Mouse (Mus musculus) c-Kit-negative CD71-positive TER-119-positive erythroid progenitor cells, embryonic 14.5 days (primary cell): ENCODE results near the gene Olfr770.
"Not testable (repeated sequence)": the region's sequence is repeated elsewhere in the genome, so short reads cannot be mapped to it uniquely, and the experiment has no call there.

Source experiments
- DNase-seq: peaks from one replicate; pipeline ENCODE4 v3.0.0-alpha.2; 2013; ENCODE audit warnings: low read depth, low spot score

Gene Olfr770

DNA sequence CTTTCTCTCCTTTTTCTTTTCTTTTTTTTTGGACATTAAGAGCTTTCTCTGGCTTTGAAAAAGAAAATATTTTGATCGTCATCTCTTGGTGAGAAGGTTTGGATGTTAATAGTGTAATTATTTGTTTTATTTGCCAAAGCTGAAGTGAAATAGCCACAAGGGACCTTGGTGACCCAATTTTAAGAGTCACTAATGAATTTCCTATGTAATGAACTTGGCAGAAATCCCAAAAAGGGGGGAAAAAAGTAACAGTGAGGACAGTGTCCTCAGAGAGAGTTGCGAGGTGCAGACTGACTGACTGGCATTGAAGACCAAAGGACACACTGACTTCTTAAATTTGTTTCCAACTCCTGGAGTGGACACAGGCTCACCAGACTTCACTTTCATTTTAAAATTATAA is at the start of gene Olfr770:
Gene Olfr770 (minus strand): TSS at position 101 of the 400 bp plus-strand sequence.
- no peak for DNase-seq

DNA sequence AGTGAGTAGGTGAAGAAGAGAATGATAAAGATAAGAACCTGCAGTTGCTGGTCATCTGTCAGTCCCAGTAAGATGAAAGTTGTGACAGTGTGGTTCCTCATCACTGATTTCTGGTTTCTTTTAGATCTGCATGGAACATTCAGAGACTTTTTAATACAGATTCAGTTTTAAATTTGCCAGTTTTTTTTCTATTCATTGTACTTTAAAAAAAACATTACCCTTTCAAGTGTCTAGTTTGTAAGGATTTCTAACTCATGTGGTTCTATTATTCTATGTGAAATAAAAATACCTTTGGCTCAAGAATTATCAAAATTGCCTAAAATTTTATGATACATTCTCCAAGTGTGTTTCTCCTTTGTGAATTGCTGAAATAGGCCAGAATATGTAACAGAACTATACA is 48.5 kb upstream of the Olfr770 start, which contains the start of gene Olfr773:
Gene Olfr773 (minus strand): TSS at position 101 of the 400 bp plus-strand sequence.
- DNase-seq: not testable (repeated sequence)

DNA sequence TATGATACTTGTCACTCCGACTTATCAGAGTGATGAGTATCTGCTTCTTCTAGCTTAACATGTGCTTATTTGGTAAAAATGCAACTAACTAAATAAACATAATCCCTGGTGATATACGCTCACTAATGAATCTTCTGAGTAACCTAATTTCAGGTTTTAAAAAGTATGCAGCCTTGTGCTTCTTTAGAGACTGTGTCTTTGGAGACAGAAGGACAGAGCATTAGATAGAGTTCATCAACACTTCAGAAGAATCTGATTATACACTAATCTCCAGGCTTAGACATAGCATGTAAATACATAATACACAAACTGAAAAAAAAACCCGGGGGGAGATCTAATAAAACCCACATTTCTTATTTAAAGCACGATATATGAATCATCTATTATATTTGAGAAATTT is 39.0 kb upstream of the Olfr770 start, which contains the start of gene Olfr772:
Gene Olfr772 (minus strand): TSS at position 101 of the 400 bp plus-strand sequence.
- not testable (repeated sequence) for DNase-seq

DNA sequence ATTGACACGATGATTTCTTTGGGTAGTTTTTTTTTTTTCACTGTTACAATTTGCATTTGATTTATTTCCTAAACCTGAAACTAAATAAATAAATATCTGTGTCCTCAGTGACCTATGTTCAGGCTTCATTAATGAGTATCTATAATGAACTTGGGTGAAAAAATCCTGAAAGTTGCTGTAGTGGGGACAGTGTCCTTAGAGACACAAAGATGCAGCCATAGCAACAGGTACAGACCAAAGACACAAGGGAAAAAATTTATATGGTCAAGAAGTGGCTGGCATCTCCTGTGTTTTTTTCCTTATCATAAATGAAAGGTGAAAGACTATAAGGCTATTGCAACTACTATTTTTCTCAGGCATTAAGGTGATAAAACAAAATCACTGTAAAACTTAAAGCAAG is 25.9 kb upstream of the Olfr770 start, which contains the start of gene Olfr771:
Gene Olfr771 (minus strand): TSS at position 101 of the 400 bp plus-strand sequence.
- DNase-seq: no peak

DNA sequence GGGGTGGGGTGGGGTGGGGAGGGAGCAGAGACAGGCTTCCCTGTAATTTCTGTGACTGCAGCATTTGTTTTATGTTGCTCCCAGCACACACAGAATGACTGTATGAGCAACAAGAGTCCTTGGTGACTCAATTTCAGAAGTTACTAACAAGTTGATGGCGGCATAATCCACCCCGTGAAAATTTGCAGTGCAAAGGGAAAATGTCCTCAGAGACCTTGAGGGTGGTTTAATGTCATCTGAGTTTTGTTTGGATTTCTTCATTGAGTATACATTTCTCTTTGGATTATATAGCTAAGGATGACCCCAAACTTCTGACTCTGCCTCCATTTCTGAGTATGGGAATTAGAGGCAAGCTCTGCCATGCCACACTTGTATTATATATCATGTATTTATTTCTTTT is 21.0 kb downstream of the Olfr770 start, which contains the start of gene Olfr769:
Gene Olfr769 (minus strand): TSS at position 101 of the 400 bp plus-strand sequence.
- DNase-seq: no peak

DNA sequence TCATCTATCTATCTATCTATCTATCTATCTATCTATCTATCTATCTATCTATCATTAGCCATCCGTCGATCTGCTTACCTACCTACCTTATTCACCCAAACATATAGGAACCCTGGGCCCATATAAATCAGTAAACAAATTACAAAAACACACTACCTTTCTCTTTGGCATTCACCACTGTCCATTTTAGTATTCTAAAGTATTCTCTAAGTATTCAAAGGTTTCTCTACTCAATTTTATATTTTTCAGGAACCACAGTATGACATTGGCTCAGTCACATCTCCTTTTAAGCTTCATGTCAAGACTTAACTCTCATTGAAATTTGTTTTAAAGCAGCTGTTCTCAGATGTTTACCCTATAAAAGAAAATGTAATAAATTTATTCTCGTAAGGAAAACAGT is 23.7 kb downstream of the Olfr770 start:
- no peak for DNase-seq

DNA sequence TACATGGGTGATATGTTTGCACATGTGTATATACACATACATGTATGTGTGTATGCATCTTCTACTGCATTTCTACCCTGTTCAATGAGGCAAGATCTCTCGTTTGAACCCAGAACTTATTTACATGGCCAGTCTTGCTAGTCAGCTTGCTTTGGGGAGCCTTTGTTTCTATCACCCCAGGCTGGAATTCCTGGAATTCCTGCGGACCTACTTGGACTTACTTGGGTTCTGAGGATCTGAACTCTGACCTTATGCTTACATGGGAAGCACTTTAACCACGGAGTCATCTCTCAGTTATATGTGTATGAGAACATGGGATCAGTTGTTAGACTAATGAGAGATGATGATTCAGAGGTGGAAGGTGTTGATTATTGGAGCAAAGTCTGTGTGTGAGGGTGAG is 37.6 kb downstream of the Olfr770 start:
- DNase-seq: no peak

DNA sequence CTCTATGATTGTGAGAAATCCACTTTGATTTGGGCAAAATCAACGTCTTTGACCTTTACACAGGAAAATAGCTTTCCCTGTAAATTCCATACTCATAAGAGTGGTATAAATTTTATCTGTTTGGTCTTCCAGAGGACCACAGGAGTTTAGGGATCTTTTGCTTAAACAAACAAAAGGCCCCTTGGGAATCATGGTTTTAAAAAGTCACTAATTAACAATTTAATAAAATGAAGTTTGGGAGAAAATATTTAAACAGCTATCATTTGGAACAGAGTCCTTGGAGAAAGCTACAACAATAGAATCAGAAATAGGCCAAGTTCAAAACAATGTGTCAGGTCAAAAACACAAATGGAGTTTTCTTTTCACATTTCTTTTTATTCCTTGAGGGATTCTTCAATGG is 39.5 kb downstream of the Olfr770 start, which contains the start of gene Olfr768:
Gene Olfr768 (minus strand): TSS at position 101 of the 400 bp plus-strand sequence.
- no peak for DNase-seq

DNA sequence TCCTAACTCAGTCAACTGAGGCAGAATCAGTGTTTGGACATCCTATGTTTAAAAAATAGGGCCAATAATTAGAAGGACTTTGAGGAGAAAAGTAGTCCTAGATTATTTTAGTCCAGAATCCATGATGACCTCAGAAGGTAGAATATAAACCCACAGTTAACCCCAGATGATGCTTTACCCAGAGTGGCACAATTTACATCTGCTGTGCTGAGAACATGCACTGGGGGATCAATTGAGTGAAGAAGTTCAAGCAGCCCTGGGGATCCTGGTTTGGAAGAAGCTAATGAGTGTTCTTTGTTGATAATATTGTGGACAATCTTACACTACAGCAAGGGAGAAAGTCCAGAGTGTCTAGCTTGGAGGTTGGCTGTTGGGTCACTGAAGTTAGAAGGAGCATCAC is 56.0 kb downstream of the Olfr770 start, which contains the start of gene Olfr767:
Gene Olfr767 (minus strand): TSS at position 101 of the 400 bp plus-strand sequence.
- not testable (repeated sequence) for DNase-seq
